Mouse (Mus musculus) monocyte, adult 2 months (primary cell): ENCODE data around the gene Tcf20.

Experiments
- DNase-seq, 2 experiments: peaks; one replicate each; pipeline ENCODE4 v3.0.0; 2022; ENCODE audit warnings: low spot score in 2 of 2, low read depth in 1 of 2

Gene Tcf20

DNA sequence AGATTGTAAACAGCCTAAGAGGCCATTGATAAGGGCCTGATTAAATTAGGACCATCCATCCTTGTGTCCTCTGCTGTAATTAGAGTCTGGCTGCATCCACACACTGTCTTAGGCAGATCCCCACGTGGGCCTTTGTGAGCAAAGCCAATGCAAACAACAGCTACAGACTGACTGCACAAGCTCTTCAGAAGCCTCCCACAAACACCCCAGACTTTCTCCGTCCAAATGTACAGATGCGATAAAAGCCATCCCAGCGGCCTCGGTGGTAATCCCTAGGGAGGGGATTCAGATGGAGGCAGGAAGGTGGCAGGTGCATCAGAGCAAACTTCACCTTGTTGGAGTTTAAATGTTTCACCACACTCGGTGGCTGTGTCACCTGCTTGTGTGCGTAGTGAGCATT lies 7.6 kb upstream of the Tcf20 start:
- no peak for DNase-seq

DNA sequence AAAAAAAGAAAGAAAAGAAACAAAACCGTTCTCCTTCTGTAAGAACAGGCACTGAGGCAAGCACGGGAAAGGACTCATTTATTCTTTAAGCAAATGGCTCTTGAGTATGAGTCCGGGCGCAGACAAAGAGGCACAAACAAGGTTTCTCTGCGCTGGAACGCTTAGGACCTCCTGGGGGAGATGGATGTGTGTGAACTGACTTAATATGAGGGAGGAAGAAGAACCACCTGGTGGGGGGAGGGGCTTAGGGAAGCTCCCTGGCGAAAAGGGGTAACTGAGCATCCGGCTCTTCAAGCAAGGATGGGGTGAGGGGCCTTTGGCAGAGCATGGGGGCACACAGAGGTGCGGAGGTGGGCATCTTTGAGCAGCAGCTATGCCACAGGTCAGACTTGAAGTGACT lies 5.2 kb upstream of the Tcf20 start:
- no peak for DNase-seq

DNA sequence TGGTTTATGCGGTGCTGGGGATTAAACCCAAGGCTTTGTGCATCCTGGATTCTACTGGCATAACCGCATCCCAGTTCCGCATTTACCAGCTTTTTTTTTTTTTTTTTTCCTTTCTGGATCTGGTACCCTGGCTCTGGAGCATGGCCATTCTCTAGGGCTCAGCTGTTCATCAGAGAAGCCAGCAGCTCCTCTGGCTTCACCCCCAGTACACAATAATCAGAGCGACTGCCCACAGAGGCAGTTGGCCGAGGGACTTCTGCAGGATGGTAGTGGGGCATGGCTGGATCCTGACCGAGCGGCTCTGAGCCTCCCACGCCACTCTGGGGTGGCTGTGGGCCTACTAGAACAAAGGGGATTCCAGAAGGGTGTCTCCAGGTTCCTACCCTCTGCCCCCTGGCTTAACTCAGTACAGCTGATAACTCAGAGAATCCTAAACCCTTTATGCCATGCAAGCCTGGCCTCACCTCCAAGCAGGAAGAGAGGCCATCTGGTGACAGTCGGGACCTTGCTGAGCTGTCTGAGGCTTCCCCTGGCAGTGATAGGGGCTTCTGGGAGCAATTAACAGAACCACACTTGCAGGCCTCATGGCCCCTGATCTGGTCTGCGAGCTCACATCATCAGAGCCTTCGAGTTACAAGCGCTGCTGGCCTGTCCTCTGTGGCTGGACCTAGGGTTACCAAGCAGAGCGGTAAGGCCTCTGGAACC lies 4.6 kb upstream of the Tcf20 start:
- DNase-seq, result no peak

DNA sequence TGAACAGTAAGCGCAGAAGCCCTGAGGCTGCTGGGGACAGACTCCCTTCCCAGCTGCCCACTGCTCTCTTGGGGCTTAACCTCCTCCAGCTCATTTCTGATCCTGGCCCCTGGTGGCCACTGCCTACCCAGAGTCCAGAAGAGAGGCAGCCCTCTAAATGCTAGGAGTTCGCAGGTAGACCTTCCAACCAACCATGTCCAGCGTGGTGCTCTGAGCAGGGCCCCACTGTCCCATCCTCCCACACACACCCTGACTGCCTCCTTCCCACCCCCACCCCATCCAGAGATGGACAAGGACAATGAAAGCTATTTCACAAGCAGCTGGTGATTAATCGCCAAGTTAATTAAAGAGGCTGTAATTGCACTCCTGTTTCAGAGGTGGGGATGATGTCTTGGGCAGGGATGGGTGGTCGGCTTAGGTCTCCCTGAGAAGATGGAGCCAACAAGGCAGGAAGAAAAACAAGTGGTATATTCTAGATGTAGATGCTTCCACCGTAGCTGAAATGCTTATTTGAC lies 1.6 kb upstream of the Tcf20 start:
- DNase-seq, result no peak

DNA sequence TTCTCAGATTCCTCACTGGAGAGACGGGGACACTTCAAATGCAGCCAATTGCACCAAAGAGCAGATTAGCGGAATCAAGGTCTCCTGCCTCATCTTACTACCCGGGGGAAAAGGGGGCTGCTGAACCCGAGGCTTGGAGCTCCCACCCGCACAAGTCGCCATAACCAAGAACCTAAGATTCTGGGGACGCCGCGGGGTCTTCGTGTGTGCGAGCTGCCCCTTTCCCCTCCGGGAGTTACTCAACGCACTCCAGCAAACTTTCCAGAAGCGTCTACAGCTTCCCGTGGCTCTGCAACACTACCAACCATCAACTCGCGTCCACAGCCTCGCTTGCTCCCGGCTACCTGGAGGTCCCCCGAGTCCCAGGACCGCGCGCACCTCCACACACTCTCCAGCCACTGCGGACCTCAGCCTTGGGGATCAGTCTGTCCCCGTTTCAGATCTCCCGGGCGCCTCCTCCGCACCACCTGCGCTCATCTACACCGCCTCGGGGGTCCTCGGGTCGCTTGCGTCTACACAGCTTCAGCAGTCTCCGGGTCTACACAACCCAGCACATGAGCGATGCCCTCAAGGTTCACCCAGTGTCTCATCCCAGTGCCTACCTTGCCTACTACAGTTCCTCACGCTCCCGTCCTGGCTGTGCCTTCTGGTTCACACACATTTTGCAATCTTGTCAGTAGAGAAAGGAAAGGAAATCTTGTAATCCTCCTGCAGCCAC lies 499 bp downstream of the Tcf20 start:
- no peak for DNase-seq

DNA sequence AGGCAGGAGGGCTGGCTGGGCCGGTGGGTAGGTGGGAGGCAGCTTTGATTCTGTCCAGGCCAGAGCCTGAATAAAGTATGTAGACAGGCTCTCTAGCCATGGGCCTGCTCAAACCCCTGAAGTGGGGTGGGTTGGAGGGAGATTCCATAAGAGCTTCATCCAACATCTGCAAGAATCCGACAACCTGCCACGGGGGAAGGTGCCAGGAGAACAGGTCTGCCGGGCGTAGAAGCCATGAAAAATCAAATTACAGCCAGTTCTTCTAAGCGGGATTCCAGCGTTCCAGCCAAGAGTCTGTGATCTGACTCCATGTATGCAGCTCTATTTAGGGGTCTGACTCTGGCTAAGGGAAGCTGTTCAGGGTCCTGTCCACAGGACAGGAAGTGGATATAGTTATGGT lies 3.1 kb downstream of the Tcf20 start:
- no peak for DNase-seq

DNA sequence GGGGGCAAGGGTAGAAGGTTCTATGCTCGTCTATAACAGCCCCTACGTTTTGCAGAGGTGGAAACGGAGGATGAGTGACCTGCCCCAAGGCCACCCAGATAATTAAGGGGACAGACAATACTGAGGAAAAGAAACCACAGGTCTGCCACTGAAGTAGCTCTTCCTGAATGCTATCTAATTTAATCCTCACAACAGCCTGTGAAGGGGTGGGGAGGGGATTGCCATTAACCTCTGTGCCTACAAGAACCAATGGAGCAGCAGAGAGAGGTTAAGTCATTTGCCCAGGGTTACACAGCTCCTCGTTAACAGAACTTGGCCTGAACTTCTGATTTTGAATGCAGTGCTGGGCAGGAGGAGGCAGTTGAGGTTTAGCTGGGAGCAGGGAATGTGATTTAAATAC lies 3.6 kb downstream of the Tcf20 start:
- DNase-seq, result no peak

DNA sequence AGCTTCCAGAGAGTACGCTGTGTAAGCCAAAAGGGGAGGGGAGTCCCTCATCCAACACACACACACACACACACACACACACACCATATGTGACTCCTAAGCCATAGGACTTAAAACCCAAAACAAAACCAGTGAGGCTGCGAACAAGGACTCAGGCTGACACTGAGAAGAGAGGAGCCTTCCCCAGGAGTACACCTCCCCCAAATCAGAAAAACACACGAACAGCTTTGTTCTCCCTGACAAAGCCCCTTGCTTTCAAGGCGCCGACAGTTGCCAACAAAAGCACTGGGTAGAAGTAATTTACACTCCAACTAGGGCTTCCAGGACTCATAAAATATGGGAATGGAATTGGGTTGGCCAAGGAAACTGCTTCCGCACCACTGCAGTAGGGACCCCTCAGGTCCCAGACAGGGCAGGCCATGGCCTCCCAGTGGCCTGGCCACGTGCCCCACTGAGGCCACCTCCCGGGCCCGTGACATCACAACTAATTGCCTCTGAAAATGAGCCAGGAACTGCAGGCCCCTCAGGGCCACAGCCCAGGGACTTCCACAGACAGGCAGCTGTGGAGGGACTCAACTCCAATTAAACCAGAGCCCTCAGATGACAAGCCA lies 4.2 kb downstream of the Tcf20 start:
- no peak for DNase-seq

DNA sequence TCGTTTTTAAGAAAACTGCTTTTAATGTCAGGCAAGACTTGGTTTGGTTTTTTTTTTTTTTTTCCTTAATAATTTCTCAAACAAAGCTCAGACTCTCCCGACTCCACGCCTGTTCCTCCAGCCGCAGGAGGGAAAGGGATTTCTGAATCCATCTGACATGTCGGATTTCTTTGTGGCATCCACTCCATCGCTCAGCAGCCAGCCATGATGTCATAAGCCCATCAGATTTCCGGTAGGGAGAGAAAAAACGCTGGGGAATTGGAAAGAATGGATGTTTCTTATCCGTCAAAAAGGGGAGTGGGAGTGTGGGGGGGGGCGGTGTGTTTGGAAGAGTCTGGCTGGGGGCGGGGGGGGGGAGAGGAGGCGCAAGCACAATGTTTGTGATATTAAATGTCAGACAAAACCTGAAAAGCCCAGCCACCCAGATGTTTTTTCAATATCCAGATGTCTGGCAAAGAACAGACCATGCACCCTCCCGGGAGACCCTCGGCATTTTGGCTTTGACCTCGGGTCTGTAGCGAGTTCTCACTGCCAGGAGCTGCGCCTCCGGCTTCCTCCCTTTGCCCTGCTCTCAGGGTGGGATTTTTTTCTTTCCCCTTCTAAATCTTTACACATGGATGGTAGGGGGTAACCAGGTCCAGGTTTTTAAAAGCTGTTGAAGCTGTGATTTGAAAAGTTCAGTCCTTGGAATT lies 4.8 kb downstream of the Tcf20 start:
- no peak for DNase-seq

DNA sequence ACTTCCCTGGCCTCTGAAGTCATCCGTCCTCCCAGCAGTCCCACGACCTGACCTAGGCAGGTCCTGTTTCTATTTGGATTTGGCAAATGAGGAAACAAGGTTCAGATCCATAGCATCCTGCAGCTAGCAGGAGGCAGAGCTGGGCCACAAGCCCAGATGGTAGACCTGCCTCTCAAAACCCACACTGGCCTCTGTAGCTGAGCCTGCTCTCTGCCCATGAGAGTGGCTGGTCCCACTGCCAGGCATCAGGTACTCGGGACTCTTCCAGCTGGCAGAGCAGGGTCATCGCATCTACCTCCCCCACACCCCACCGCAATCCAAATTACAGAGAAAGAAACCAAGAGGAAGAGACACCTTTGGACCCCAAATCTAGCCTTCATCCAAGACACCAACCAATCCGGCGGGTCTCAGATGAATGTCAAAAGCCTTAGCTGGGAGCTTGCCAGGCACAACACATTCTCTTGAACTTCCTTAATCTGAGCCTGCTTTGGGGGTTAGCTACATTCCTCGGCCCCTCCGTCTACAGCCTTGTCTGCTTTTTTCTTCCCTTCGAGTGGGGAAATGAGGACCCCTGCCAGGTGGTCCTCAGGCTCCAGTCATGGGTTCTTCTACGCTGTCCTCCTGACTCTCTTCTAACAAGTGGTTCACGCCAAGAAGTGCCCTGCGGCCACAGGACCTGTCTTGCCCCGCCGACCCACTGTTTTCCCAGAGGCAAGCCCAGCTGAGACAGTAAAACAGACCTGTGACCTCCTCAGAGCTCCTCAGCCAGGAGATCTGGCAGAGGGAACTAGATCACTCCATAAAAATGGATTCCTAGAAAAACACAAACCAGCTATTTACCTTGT lies 5.8 kb downstream of the Tcf20 start:
- DNase-seq, result no peak

DNA sequence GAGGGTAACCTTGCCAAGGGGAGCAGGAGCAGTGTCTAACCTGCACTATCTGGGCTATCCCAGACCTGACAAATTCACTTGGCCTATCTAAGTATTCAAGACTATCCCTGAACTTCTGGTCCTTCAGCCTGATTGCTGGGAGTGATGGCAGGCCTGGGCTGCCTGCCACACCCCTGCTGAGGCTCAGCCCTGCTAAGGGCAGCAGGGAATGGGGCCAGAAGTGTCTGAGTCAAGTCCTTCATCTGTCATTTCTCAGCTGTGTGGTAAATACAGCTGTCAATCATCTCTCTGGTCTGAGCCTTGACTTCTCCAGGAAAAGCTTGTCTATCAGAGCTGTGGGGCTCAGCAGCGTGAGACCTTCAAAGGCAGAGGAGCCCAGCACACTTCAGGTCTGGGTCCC lies 8.1 kb downstream of the Tcf20 start:
- DNase-seq, result no peak

DNA sequence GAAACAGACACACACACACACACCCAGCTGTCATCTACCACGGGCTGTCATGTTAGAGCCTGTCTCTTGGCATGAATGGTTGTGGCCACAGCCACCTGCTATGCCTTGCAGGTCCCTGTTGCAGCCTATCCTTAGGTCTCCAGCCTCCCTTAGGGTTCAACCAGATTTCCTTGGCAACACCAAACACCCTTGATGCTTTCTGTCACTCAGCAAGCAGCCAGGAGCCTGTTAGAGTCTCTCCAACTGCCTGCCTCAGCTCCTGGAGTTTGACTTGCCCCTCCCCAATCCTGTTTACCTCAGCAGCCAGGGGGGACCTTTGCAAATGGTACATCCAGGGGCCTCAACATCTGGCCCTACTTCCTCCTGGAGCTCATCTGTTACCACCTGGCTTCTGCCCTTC lies 13.2 kb downstream of the Tcf20 start:
- DNase-seq, result no peak

DNA sequence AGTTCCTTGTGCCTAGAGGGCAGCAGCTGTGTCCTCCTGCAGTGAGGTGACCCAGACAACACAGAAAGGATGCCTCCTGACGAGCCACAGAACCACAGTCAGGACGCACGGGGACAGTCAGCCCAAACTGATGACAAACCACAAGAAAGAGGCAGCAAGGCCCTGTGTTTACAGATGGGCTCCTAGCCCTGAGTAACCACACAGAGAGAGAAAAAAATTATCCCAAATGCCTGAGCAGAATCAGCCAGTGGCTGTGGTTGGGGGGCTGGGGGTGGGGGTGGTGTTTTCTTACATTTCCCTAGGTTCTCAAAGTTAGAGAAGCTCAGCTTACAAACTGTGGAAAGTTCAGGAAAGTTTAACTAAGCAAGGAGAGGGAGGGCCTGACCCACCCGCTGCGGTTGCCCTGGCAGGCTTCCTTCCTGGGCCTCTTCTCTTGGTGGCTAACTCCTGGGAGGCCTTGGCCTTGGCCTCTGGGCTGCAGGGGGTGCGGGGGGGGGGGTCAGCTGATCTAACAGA lies 18.4 kb downstream of the Tcf20 start:
- no peak for DNase-seq

DNA sequence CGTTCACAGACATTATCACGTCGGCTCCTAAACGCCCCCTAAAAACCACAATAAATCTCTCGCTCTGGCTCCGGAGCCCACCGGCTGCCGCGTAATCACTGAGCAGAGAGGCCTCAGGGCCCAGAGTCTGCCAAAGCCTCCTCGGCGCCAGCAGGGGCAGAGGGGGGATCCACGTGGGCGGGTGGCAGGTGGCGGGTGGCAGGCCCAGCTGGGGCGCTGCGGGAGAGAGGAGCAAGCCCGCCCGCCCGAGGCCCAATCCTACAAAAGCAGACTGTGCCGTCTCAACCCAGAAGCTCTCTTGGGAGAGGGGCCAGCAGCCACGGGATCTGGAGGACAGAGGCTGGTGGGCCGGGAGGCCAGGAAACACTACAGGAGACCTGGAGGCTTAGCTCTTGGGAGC lies 19.2 kb downstream of the Tcf20 start:
- no peak for DNase-seq

DNA sequence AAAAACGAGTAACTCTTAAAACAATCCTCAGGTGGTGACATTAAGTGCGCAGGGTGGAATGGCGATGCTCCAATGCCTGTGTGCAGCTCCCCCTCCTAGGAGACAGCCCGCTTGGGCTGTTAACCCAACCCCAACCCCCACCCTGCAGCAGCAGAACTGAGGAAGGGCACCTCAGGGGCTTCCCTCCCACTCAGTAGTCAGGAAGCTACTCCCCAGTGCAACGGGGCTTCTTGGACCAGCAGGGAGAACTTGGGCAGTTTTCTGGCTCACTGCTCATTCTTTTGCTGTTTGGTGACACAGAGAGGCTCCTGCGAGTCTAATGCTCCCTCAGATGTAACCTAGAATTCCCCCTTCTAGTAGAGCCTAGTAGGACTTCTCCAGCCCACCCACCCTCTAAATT lies 19.7 kb downstream of the Tcf20 start:
- DNase-seq, result no peak

DNA sequence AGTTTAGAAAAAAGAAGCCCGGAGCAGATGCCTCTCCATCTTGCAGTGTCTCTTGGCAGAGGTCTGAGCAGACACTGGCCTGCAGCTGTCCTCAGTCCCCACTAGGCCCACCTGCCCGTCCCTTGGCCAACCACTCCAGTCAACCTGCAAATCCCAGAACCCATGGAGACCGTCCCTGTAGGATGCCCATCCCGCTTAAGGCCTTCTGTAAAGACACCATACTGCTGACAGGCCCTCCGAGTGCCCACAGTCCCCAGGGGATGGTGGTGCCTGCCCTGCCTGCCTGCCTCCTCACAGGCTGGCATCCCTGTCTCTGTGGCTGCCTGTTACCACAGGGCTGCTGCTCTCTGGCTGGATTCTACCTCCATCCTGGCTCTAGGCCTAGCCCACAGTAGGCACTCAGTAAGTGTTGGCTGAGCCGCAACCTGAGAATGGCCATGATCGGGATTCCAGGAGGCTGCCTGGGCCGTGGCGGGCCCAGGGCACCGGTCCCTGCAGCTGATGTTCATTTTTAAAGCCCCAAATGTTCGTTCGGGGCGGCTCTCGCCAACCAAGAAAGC lies 23.3 kb downstream of the Tcf20 start:
- no peak for DNase-seq

DNA sequence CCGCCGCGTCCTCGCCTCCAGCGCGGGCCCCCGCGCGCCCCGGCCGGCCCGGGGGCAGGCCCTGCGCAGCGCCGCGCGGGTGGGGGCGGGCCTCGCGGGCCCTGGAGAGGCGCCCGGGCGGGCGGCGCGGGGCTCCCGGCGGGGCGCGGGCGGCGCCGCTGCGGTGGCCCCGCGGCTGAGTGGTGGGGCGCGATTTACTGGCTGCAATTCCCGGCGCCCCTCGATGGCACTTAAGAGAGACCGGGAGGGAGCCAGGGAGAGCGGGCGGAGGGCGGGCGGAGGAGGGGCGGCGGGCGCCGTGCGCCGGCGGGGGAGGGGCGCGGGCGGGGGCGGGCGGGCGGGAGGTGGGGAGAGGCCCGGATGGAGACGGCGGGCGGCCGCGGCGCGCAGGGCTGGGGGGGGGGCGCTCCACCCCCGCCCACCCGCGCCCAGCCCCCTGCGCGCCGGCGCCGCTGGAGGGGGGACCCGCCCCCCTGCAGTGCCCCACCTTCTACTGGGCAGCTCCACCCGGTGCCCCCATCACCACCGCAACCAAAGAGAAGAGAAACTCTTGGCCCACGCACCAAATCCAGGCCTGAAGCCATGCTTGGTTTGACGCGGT lies 24.0 kb downstream of the Tcf20 start:
- DNase-seq, result no peak

DNA sequence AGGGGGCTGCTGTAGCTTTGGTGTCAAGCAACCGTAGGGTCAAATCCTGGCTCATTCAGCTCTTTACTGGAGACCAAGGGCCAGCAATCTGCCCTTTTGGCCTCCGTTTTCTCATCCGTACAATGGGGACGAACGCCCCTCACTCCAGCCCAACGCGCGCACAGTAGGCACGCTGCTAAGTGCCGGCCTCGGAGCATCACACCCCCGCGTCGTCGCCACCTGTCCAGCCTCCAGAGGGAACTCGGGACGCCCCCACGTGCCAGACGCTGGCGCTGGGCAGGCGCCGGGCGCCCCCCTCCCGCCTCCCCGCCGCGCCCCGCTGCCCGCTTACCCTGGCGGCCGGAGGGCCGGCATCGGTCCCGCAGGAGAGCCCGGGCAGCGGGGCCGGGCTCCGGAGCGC lies 24.6 kb downstream of the Tcf20 start:
- no peak for DNase-seq

DNA sequence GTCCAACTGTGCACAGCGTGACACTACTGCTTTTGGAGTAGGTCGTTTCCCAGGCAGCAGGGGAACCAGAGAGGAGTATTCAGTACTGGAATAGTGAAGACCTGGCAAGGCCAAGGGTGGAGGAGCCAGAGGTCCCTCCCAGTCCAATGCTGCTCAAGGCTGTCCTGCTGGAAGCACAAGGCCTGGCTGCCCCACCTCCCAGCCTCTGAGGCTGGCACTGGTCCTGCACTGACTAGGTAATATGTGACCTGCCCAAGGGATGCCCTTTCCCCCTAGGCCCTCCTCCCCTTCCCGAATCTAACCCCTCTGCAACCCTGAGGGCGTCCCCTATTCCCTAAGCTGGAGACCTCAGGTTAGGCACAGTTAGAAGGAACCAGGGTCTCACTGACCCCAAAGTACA lies 25.1 kb downstream of the Tcf20 start:
- DNase-seq, result no peak
